Mouse (Mus musculus): ENCODE results near the gene Iqcf3.

- TF ChIP-seq CTCF (IDR thresholded peaks at IDR 0.05; ENCODE audit: borderline replicate concordance, insufficient read depth, low read length) (no peak), POLR2A (IDR thresholded peaks at IDR 0.05; ENCODE audit: low read depth, low read length) (no peak)
Measured at GRCm38 (mm10) chr9:106573366-106573765, 11.9 kb upstream of the Iqcf3 start.

Measured in embryonic fibroblast, embryonic 13.5 days (primary cell).